Mouse (Mus musculus) adipocyte (in vitro differentiated cells): ENCODE results near the gene Cdr2l.

Source experiments
- DNase-seq: peaks from one replicate; pipeline ENCODE4 v3.0.0-alpha.2; 2016; ENCODE audit warnings: low spot score

Cdr2l gene

DNA sequence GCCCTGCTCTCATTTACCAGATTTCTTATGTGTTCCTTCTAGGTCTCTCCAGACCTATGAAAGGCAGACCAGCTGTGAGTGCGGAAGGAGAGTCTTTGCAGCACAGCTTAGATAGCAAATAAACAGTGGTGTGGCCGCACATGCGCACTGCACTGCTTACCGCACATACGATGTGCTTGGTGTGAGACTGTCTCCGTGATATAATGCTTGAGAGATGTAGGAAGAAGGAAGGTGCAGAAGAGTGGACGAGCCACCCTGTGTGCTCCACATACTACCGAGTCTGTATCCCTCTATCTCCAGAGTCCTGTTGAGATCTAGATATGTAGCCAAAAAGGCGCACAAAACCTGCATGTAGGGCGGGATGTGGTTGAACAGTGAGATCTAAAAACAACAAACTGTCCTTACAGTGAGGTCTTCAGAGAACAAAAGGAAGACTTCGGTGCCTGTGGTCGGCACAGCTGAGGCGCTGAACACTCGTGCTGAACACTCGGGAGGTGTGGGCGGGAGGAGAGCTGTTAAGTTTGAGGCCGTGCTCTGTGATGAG is 25.2 kb downstream of the Cdr2l start:
- DNase-seq = no peak

DNA sequence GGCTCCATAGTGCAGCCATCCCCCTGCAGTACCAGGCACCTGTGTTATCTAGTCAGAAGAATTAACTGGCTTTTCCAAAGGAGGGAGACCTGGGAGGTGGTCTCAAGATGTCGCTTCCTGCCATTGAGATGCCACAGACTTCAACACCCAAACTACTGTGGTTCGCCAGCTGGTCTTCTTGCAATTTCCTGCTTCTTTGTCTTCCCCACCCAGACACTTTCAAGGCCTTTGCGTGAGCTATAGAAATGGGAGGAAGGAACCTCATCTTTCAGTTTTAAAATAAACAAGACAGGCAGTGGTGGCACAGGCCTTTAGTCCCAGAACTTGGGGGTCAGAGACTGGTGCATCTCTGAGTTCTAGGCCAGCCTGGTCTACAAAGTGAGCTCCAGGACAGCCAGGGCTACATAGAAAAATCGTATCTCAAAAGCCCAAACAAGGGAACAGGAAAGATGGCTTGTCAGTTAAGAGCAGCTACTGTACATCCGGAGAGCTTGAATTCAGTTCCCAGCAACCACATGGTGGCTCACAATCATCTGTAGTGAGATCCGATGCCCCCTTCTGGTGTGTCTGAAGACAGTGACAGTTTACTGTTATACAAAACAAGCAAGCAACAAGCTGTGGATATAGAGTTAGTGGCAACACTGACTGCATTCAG is 26.7 kb downstream of the Cdr2l start:
- DNase-seq = no peak

DNA sequence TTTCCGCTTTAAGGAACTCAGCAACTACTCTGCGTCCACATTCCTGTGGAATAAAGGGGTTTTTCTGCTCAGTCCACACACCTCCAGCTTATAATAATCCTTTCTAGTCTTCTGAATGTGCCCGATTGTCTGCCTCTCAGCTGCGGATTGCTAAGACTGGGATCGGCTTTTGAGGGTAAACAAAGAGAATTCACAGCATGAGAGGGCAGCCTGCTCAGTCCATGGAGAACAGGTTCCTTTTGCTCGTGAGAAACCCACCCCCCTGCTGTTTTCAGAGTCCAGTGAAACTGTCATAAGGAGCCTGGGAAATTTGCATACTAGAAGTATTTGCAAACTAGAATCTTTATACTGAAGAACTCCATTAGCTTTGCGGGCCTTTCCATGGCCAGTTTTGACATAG is 27.8 kb downstream of the Cdr2l start:
- no peak for DNase-seq

DNA sequence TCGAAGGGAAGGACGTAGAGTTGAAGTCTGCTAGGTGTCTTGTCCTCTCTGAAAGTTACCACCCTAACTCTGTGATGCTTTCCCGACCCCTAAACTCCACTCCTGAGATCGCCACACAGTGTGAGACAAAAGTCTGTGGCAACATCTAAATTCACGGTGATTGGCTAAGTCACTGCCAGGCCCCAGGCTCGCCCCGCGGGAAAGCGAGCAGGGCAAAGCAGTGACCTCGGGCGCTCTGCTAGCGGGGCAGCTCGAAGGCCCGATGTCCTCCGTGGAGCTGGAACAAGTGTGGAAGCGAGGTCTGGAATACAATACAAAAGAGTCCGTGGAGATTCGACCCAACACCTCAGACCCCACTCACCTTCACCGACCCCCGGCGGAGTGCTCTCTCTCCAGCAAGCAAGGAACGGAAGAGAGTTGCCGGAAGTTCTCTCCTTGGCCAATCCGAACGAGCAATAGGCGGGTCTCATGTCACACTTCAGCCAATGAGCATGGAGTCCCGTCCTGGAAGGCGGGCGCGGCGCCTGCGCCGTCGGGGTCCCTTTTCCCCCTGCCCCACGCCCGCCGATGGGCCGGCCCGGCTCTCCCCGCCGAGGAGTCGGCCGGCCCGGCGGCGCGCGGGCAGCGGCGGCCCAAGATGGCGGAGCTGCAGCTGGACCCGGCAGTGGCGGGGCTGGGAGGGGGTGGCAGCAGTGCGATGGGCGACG is 38.0 kb downstream of the Cdr2l start, which contains the start of the genes Atp5h and Kctd2:
Gene Atp5h, minus strand, starts transcription at position 432 of the 707 bp plus-strand sequence.
Gene Kctd2, plus strand, starts transcription at position 598 of the 707 bp plus-strand sequence.
- peak; percentile 97 for DNase-seq

DNA sequence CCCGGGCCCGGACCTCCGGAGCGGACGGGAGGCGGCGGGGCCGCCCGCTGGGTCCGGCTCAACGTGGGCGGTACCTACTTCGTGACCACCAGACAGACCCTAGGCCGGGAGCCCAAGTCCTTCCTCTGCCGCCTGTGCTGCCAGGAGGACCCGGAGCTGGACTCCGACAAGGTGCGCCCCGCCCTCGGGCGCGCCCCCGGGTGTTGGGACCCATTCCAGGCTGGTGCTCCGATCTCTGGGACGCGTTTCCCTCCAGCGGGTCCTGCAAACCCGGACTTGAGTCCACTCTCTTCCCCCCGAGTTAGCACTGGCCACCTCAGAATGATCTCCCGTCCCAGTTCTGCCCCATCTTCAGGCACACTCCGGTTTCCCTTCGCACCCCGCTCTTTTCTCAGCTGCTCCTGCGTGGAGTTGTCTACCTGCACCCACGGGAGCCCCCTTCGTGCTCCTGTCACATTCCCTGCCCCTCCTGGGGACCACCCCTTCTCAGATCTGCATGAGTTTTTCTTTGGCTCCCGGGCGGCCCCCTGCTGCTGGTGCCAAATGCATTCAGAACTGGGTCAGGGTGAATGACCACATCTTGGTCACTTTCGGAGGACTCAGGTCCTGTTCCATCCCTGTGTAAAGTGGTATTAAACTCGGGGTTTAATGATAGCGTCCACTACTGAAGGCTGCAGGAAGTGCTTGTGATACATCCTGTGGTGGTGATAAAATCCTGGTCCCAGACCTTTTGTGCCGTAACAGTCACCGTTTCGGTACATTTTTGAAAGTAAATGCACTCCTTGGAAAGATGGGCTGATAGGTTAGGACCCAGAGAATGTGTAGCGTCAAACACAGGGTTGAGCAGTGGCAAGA is 38.8 kb downstream of the Cdr2l start:
- peak; percentile 39 for DNase-seq

DNA sequence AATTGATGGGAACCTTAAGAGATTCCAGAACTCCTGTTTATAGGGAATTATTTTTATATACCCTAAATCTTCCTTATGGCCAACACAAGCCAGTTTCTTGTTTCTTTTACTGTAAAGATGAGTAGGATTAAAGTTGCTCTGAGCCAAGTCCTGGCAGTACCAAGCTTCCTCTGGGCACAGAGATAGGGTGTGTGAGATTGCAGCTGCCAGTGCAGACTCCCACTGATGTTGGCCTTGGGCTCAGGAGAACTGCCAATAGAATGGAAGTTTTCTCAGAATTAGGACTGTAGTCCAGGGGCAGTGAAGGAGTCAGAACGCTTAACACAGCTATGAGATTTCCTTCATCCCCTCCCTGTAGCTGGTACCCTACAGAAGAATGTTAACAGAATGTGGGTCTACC is 39.6 kb downstream of the Cdr2l start:
- DNase-seq = no peak

DNA sequence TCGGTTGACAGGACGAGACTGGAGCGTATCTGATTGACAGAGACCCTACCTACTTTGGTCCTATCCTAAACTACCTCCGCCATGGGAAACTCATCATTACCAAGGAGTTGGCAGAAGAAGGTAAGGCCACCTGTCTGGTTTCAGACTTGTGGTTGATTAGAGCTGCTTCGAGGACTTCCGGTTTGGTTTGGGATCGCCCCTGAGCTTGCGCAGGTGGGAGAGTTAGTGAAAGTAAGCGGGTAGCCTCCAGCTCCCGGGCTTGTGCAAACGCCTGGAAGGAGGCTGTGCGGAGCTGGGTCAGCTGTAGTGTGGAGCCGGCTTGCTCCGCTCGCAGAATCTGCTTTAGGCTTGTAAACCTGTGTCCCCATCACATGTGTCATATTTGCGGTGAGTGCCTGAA is 40.3 kb downstream of the Cdr2l start:
- no peak for DNase-seq

DNA sequence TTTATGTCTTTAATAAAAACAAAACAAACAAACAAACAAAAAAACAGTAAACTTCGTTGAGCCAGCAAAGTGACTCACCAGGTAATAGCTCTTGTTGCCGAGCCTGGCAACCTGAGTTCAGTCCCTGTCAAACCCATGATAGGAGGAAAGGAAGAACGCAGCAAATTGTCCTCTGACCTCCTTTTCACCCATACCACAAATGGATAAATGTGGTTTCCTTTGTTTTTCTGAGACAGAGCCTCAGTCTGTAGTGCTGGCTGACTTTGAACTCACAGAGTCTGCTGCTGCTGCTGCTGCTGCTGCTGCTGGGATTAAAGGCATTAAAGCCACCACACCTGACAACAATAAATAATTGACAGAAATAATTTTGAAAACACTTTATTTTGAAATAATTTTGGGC is 41.4 kb downstream of the Cdr2l start:
- no peak for DNase-seq

DNA sequence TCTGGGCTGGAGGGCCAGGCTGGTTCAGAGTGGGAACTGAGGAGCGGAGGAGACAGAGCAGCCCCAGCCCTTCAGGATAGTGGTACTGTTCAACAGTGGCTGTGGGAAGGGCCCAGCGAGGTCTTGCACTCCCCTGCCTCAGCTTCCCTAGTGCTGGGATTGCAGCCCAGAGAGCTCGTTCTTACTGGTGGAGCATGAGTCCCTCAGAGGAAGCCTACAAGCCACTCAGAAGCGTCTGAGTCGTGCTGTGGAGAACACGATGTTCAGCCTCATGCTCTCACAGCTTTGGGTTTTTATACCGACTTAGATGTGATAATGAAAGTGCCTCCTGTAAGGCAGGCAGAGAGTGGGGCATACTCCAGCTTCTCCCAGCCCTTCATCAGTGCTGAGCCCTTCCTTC is 43.0 kb downstream of the Cdr2l start:
- no peak for DNase-seq

DNA sequence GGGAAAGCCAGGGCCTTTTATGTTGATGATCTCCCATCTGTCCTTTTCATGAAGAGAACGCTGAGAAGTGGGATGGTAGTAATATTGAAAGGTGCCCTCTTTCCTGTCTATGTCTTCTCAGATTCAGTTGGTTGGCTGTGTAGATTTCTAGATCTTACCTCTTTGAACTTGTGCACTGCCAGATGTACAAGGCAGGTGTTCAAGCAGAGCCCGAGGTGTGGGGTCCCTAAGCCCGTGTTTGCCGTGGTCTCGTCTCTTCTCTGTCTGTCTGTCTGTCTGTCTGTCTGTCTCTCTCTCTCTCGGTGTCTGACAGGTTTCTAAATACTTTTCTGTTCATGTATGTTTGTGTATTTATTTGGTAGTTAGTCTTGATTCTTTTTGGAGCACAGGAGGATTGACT is 44.0 kb downstream of the Cdr2l start:
- DNase-seq = no peak

DNA sequence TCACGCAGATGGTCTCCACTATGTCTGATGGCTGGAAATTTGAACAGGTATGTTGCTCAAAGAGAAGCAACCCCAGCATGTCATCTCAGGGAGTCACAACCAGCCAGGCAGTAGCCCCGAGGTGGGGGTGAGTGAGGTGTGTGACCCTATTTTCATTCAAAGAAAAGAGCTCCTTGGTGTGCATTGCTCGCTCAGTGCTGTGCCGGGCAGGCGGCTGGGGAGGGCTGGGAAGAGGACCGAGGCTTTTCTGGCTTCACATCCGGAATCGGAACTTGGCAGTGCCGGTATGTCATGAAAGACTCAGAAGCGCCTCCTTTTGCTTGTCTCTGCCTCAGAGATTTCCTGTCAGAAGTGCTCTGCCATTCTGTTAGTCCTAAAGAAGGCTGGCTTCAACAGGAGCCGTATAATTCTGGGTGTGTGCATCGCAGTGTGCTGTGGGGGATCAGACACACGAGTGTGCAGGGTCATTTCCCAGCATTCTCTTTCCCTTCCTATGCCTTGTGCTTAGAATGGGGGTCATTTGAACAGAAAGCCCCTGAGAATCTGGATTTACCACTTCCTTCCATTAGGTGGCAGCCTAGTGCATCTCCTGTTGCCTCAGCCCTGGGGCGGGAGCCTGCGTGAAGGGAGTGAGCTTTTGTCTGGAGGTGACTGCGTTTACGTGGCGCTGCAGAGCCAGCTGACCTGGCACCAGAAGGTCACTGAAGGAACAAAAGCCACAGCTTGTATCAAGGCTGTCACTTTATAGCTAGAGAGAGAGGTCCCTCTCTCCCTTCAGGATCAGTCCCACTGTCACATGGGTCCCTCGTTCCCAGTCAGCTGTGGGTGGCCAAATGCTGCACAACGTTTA is 46.0 kb downstream of the Cdr2l start:
- DNase-seq = peak; percentile 57

DNA sequence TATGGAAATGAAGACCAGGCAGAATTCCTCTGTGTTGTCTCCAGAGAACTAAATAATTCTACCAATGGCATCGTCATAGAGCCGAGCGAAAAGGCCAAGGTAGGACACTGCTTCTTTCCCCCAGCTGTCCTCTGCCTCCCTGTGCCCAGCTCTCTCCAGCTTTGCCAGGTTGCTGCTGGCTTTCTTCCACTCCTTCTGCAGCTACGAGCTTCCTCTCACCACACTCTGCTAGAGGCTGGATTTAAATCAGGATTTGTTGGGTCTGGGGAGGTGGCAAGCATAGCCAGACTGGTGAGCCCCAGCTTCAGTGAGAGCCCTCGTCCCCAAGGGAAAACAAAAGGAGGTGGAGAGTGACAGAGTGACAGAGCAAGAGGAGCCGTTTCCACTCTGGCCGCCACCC is 47.6 kb downstream of the Cdr2l start:
- DNase-seq = no peak

DNA sequence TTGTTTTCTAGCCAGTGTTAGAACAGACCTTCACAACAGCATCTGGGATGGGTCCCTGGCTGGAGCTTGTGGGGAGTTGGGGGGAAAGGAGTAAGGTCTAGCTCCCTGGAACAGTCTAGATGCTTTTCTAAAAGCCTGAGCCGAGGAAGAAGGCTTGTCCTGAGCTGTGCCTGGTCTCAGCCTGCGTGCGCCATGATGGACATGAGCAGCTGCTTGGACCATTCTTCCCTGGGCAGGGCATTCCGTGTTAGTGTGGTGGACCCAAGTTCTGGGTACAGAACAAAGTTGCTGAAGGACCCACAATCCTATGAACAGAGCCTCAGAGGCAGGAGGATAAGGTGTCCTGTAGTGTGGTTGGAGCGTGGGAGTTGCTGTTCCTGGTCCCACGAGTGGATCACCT is 48.8 kb downstream of the Cdr2l start:
- no peak for DNase-seq

DNA sequence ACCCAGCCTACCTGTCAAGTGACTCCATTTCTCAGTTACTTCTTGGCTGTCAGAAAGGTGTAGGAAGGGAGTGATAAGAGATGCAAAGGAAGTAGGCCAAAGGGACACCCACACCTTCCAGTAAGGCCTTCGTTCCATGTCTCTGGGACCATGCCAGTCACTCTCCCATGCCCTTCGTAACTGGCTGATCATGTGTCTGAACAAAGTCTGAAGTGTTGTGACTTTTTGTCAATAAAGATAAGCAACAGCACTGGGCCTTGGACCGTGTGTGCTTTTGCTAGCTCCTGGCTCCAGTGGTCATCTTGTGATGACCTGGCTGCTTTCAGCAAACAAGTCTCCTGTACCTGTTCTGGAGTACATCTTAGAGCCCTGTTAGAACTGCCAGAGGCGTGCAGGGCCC is 51.1 kb downstream of the Cdr2l start:
- DNase-seq = no peak

DNA sequence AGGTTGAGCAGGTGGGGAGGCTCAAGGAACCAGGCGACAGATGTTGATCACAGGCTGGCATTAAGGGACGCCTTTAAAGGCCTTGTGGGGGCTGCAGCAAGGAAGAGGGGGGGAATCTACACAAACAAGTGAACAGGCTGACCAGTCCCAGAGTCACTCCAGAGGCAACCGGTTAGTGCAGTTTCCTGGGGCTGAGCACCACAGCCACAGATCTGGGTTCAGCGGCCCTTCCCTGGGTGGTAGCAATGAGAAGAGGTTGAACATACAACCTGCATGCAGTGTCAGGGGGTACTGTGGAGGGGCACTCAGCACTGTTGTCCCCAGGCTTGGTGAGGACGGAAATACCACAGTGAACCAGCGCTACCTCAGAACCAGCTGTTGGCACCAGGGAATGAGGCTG is 51.6 kb downstream of the Cdr2l start:
- no peak for DNase-seq

DNA sequence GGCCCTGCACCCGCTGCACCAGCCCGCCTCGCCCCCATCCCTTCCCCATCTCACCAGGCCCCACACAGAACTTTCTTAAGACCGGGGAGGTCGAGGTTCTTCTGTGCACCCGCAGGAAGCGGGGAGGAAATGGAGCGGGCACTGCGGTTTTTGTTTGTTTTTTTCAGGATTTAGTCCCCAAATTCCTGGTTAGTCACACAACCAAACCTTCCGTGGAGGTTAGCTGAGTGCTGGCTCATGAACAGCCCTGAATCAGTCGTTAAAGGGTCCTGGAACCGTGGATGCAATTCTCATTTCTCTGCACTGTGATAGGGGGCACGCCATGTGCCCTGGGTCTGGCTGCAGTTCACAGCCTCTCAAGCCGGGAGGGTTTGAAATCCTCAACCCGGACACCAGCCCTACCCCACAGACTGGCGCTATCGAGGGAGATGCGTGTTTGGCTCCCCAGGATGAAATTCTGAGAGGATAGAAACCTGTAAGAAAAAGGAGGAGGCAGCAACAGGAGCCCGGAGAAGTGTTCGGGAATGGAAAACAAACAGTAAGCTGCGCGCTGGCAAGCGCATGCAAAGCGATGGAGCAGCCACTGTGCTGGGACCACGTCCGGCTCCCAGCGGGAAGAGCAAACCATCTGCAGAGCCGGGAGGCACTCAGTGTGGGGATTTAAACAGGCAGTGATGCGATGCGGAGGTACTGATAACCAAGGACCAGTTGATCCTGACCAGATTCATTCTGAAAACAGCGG is 54.1 kb downstream of the Cdr2l start:
- no peak for DNase-seq

DNA sequence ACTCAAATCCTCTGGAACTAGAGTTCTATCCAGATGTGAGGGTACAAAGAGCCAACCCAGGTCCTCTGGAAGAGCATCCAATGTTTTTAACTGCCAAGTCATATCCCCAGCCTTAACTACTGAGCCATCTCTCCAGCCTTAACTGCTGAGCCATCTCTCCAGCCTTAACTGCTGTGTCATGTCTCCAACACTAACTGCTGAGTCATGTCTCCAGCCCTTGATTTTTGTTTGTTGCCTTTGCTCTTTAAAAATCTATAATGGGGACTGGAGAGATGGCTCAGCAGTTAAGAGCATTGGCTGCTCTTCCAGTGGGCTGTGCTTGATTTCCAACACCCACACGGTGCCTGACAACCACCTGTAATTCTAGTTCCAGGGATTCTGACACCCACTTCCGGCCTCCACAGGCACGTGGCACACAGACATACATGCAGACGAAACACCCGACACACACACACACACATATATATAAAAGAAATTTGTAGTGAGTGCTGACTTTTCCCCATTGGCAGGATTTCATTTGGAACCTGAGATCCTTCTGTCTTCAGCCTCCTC is 55.9 kb downstream of the Cdr2l start:
- peak; percentile 54 for DNase-seq

DNA sequence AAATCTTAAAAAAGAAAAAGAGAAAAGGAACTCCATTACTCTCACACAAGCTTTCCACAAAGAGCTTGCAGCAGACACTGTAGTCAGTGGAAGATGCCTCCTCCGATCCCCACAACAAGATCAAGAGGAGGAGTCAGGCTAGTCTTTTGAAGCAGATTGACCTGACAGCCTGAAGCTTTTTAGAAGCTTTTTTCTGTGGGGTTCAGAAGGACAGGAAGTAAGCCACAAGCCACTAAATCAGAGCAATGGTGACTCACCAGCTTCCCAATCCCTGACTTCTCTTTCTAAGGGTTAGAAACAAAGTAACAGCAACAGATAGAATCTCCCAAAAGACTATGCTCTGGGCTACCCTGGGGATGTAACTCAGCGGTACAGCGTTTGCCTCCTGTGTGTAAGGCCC is 57.6 kb downstream of the Cdr2l start:
- DNase-seq = no peak

DNA sequence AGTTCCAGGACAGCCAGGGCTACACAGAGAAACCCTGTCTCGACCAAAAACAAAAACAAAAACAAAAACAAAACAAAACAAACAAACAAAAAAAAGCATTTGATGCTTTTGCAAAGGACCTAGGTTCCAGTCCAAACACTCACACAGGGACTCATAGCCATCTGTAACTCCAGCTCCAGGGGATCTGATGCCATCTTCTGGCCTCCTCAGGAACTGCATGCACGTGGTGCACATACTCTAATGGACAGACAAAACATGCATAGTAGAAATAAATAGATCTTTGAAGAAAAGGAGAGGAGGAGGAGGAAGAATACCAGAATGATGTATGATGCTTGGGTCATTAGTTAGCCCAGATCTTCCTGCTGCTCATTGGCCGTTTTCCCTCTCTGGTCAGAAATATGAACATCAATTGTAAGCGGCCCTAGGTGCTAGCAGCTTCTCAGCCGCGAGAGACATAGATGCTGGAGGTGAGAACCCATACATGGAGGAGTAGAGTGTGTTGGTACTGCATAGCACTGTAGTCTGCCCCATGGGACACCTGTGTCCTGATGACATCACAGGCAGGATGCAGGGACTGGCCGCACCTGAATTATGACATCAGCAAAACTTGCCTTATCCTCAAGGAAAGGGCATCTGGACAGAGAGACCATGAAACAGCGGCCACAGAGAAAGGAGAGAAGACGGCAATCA is 58.3 kb downstream of the Cdr2l start, which contains the start of gene Trim80:
Gene Trim80, plus strand, starts transcription at position 640 of the 690 bp plus-strand sequence.
- DNase-seq = no peak

DNA sequence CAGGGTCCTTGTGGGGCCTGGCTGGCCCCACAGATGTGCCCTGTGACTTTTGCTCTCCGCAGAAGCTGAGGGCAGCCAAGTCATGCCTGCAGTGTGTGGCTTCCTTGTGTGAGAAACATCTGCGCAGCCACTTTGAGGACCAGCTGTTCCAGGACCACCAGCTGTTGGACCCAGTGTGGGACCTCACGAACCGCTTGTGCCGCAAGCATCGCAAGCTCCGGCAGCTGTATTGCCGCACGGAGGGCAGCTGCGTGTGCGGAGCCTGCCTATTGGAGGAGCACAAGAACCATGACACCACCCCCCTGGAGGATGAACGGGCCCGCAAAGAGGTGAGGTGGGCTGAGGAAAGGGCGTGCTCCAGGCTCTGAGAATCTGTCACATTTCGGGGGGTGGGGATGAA is 59.7 kb downstream of the Cdr2l start:
- DNase-seq = no peak
